Mouse (Mus musculus): ENCODE data around the gene Tnfrsf19. TPM values are rescaled to one million over a fixed set of nuclear protein-coding genes. Genes with fewer than 3 reads are reported as not detected.

The Tnfrsf19 gene
- total RNA-seq, 2 experiments from 2014 or later: 13.1 to 49.8 TPM

GRCm38 (mm10) chr14:61024006-61024405 is 22.3 kb downstream of the Tnfrsf19 start:
- no peak for DNase-seq (ENCODE audit: low spot score in 2 of 2)

DNA sequence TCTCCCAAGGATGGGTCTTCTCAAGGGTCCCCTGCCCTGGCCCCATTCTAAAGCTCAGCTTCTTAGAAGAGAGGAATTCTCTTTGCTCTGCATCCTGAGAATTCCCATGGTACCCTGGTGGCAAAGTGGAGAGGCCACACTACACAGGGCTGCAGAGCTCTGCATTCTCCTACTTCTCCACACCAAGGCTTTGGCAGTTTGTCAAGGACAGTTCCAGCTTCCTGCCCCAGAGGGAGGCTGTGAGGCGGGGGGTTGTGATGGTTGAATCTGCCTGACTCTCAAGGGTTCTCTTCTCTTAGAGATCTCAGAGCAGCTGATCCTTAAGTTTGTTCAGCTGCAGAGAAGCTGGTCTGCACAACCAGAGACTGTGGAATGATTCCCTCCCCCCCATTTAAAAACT is 23.9 kb downstream of the Tnfrsf19 start:
- DNase-seq (ENCODE audit: low spot score in 2 of 2): no peak

- DNase-seq (ENCODE audit: low spot score in 2 of 2): no peak
Observed at GRCm38 (mm10) chr14:61020968-61021367, 25.3 kb downstream of the Tnfrsf19 start.

- DNase-seq (ENCODE audit: low spot score in 2 of 2): no peak
Observed at GRCm38 (mm10) chr14:61019880-61020279, 26.4 kb downstream of the Tnfrsf19 start.

GRCm38 (mm10) chr14:61014544-61014943 is 31.7 kb downstream of the Tnfrsf19 start:
- DNase-seq (ENCODE audit: low spot score in 2 of 2): no peak

DNA sequence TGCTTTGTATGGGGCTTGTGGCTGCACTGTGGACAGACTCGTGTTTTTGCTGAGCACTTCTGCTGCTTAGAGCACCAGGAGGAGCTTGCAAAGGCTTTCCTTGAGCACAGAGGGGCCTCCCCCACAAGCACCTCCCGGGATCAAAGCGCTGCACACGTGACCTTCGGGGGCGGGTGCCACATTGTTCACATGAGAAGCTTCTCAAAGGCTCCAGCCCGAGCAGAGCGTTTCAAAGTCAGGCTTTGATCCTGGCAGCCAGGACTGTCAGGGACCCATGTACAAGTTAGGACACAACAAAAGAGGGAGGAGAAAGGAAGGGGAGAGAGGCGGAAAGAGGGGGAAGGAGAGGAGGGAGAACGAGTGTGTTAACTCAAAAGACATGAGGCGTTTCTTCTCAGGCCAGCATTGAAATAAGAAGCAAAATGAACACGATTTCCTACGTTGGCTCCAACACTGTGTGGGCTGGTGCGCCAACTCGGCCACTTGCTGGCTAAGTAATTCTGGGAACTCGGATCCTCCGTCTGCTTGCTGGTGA is 33.8 kb downstream of the Tnfrsf19 start:
- DNase-seq (ENCODE audit: low spot score in 2 of 2): peak; percentile 53 to 56

DNA sequence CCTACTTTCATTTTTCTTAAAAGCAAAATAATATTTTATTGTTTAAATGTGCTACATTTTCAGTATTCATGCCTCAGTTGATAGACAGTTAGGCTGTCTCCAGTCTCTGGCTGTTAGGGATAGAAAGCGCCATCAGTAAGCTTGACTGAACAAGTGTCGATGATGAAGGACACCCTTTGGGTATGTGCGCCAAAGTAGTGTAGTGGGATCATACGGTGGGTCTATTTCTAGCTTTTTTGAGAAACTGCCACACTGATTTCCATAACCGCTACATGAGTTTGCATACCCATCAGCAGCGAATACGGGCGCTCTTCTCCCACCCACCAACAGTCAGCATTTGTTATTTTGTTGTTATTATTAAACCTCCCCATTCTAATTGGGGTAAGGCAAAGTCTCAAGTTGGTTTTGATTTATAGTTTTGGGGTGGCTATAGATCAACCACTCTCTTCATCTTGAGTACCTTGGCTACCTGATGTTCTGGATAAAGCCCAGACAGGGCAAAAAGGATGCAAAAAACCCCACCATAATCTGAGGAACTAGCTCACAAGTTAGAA is 34.6 kb downstream of the Tnfrsf19 start:
- DNase-seq (ENCODE audit: low spot score in 2 of 2): no peak

- no peak for DNase-seq (ENCODE audit: low spot score in 2 of 2)
Observed at GRCm38 (mm10) chr14:61005127-61005837, 41.0 kb downstream of the Tnfrsf19 start.

DNA sequence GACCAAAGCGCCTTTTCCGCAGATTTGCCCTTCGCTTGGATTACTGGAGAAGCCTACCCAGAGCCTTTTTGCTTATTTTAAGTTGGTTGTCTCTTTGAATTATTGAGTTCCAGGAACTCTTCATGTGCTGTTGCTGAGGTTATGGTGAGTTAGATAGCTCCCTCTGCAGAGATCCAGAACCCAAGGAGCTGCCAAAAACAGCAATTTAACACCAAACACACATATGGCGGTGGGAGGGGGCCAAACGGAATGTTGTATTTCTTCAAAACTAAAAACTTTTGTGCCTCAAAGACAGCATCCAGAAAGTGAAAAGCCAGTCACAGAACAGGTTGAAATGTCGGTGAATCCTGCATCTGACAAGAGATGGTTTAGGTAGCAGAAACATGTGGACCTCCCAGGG is 42.6 kb downstream of the Tnfrsf19 start:
- DNase-seq (ENCODE audit: low spot score in 2 of 2): no peak

DNA sequence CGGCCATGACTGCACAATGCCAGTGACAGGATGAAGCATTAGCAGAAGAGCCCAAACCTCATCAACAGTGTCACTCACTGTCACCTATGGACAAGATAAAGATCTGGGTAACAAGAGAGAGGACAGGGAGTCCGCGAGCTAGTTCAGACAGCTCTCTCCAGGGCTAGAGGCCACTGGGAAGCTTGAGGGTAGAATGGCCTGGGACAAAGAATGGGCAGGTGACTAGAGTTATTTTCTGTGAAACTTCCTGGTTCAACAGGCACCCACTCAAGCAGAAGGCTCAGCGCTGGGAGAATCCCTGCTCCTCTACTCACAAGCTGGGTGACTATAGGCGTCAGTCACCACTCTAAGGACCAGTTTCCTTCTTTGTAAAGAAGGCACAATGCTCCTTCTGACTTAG is 46.2 kb downstream of the Tnfrsf19 start:
- DNase-seq (ENCODE audit: low spot score in 2 of 2): no peak

GRCm38 (mm10) chr14:60996556-60996955 is 49.7 kb downstream of the Tnfrsf19 start:
- DNase-seq (ENCODE audit: low spot score in 2 of 2): no peak

- peak in 1 of 2 experiments; percentile 22 for DNase-seq (ENCODE audit: low spot score in 2 of 2)
Observed at GRCm38 (mm10) chr14:60993506-60993905, 52.8 kb downstream of the Tnfrsf19 start.

DNA sequence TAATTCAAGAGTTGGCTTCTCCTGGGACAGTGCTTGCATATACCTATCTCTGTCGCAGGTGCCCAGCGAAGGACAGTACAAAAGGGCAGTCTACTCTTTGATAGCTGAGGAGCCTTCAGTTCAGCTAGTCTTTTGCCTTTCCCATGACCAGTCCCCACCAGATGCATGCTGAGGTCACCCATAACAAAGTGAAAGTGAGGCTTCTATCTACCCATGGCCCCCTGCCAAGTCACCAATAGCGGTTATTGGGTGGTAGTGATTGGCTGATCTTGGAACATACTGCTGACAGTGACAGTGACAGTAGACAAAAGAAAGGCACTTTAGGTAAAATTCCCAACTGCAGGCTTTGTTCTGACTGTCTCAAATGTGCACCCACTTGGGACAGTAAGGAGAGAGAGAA is 53.2 kb downstream of the Tnfrsf19 start:
- peak in 1 of 2 experiments; percentile 26 for DNase-seq (ENCODE audit: low spot score in 2 of 2)

GRCm38 (mm10) chr14:60992144-60992543 is 54.1 kb downstream of the Tnfrsf19 start:
- DNase-seq (ENCODE audit: low spot score in 2 of 2): no peak

DNA sequence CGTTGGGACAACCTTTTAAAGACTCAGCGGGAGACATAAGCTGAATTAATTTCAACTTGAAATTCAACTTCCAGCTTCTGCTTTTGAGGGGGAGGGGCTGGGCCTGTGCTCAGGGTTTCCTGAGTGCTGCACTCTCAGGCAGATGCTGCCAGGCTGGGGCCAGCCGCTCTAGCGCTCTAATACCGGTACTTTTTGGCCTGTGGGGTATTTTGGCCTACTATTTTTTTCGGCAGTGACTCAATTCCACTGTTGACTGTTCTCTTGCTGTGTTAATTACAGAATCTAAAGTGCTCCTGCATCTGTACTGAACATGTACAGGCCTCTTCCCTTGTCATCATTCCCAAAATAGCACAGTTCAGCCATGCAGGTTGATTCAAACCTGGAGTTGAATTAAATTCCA is 58.1 kb downstream of the Tnfrsf19 start:
- no peak for DNase-seq (ENCODE audit: low spot score in 2 of 2)

DNA sequence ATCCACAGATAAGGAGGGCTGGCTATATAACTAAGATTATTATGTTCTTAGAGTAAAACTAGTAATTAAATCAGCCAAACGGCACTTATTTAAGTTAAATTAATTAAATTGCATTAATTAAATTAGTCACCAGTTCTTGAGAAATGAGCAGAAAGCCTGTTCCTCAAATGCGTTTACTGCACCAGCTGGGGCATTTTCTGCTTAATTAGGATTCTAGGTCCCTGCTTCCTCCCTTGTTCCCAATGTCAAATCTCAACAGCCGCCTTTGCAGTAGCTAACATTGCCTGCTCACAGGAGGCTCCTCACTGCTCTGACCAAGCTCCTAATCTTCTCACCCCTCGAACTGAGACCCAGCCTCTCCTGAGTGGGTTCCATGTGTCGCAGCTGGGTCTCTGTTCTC is 59.4 kb downstream of the Tnfrsf19 start:
- no peak for DNase-seq (ENCODE audit: low spot score in 2 of 2)

DNA sequence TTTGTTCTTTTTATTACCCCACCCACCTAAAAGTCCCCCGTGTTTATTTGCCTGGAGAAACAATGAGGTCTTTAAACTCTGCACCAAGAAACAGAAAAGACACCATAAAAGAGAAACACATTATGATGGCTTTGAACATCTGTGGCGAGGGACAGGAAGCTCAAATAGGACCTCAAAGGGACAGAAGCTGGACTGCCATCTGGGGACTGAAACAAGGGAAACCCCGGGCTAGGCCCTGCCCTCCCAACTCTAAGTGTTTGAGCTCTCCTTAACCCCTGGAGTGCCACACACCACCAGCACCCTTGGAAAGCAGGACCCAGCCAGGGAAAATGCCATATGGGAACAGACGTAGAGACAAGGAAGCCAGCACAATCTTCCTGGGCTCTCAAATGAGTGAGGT is 61.2 kb downstream of the Tnfrsf19 start:
- no peak for DNase-seq (ENCODE audit: low spot score in 2 of 2)

GRCm38 (mm10) chr14:60984266-60984665 is 62.0 kb downstream of the Tnfrsf19 start:
- DNase-seq (ENCODE audit: low spot score in 2 of 2): no peak

DNA sequence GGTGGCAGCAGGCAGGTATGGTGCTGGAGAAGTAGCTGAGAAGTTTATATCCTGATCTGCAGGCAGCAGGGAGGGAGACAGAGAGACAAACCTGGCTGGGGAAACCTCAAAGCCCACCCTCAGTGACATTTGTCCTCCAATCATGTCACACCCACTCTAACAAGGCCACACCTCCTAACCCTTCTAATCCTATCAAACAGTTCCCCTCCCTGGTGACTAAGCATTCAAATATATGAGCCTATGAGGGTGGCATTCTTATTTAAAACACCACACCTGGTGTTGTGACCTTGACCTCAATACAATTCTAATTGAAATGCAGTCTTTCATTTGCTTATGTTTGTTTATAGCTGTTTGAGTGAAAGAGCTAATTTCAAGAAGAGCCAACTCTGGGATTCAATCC is 64.2 kb downstream of the Tnfrsf19 start:
- DNase-seq (ENCODE audit: low spot score in 2 of 2): no peak

- DNase-seq (ENCODE audit: low spot score in 2 of 2): no peak
Observed at GRCm38 (mm10) chr14:60980244-60980887, 65.9 kb downstream of the Tnfrsf19 start.

DNA sequence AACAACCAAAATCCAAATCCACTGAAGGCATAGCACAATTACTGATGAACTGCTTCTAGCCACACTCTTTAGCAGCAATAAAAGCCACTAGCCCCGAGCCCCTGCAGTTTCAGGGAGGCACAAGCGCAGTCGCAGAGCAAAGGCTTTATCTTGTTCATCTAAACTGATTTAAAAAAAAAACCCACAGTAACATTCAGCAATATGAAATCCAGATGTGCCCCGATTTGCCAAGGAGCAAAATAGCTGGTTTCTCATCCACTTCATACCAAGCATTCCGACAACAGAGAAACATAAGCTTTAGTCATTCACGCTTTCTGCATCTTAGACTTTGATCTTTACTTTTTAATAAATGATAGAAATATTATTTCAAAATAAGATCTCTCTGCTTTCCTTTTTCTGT is 68.2 kb downstream of the Tnfrsf19 start:
- DNase-seq (ENCODE audit: low spot score in 2 of 2): no peak

- DNase-seq (ENCODE audit: low spot score in 2 of 2): no peak
Observed at GRCm38 (mm10) chr14:60976231-60976630, 70.1 kb downstream of the Tnfrsf19 start.
